Mouse (Mus musculus): ENCODE data around the gene Elp4. TPM values are rescaled to one million over a fixed set of nuclear protein-coding genes. Genes with fewer than 3 reads are reported as not detected.

Gene Elp4
- polyA plus RNA-seq, 1 experiment from 2014 or later, result 67.5 TPM

DNA sequence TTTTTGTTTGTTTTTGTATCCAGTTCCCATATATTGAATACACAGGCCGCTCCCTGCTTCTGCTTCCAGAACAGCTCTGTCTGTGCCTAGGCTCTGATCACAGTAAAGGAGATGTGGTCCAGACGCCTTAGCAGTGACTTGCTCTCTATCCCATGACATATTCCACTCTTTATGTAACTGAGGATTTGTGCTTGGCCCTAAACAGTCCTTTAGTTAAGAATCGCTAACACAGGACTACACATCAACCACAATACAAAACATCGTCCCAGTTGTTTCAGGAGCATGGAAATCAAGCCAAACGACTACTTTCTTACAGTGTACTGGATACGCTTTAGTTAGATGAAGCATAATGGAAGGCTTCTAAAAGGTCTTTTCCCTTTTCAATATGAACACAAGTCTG is 102.8 kb downstream of the Elp4 start:
- DNase-seq (ENCODE audit: low spot score), result no peak
- Histone ChIP-seq H3K9me3 (replicated peaks) (no peaks in the 10 kb centered on the region), H3K4me1 (no peaks in the 10 kb centered on the region), H3K36me3 (no peaks in the 10 kb centered on the region), H3K27me3 (ENCODE audit: low read depth, poor library complexity, severe bottlenecking) (peaks cover 63% of the 10 kb centered on the region), H3K4me3 (no peak overlapping the region), H3K27ac (replicated peaks) (no peak overlapping the region)
- WGBS, result 82% methylated on average over 6 of the region's 6 CpGs

DNA sequence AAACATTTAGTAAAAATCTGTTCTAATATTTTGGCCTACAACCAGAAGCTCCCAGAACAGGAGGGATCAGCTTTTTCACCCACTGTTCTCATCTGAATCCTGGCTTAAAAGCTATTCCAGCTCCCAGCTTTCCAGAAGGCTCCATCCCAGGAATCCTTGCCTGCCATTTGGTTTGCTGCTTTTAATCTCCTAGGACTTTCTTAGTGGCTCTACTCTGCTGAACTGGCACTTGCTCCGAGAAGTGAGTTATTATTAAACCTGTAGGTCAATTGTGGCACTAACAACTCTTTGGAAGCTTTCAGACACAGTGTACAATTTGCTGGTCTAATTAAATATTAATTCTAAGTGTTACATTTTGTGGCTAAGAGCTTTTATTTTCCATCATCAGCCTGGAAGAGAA is 103.7 kb downstream of the Elp4 start:
- WGBS, result 31% methylated on average over 1 of the region's 1 CpGs
- H3K27ac ChIP-seq (replicated peaks), result no peak overlapping the region
- peaks cover 6% of the 10 kb centered on the region; the same call in 1 of the 2 replicates for H3K4me1 ChIP-seq
- DNase-seq (ENCODE audit: low spot score), result no peak
- H3K4me3 ChIP-seq, result no peak overlapping the region
- peaks cover 72% of the 10 kb centered on the region for H3K27me3 ChIP-seq (ENCODE audit: low read depth, poor library complexity, severe bottlenecking)
- no peaks in the 10 kb centered on the region for H3K36me3 ChIP-seq
- no peaks in the 10 kb centered on the region for H3K9me3 ChIP-seq (replicated peaks)

- Histone ChIP-seq H3K4me3 (no peak overlapping the region), H3K36me3 (no peaks in the 10 kb centered on the region), H3K9me3 (replicated peaks) (no peaks in the 10 kb centered on the region), H3K4me1 (peaks cover 7% of the 10 kb centered on the region; the same call in 1 of the 2 replicates), H3K27ac (replicated peaks) (no peak overlapping the region), H3K27me3 (ENCODE audit: low read depth, poor library complexity, severe bottlenecking) (peaks cover 80% of the 10 kb centered on the region)
- WGBS, result 65% methylated on average over 2 of the region's 2 CpGs
- no peak for DNase-seq (ENCODE audit: low spot score)
Measured at GRCm38 (mm10) chr2:105799840-105800239, 104.5 kb downstream of the Elp4 start.

DNA sequence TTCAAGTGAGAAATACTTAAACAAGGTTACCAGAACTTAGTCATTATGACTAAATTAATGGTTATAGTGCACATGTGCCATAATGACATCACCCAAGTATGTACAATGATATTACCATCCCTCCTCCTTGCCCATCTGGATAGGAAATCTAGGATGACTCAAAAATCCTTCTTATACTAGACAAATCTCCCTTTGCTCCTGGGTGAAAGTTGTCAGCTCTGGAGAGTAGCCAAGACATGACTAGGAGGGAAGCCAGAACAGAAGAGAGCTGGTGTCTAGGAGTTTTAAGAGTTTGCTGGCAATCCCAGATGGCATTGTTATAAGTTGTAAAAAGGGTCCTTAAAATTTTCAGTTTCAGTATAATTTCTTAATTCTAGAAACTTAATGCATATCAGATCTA is 106.5 kb downstream of the Elp4 start:
- DNase-seq (ENCODE audit: low spot score), result no peak
- H3K4me1 ChIP-seq, result peaks cover 10% of the 10 kb centered on the region

GRCm38 (mm10) chr2:105796101-105796500 is 108.3 kb downstream of the Elp4 start:
- Histone ChIP-seq H3K4me3 (no peak overlapping the region), H3K4me1 (peaks cover 21% of the 10 kb centered on the region), H3K36me3 (no peaks in the 10 kb centered on the region), H3K9me3 (replicated peaks) (no peaks in the 10 kb centered on the region), H3K27ac (replicated peaks) (no peak overlapping the region), H3K27me3 (ENCODE audit: low read depth, poor library complexity, severe bottlenecking) (peaks cover 92% of the 10 kb centered on the region)
- DNase-seq (ENCODE audit: low spot score), result no peak

More for the DNA sequence above, 106.5 kb downstream of the Elp4 start:
- Histone ChIP-seq H3K27ac (replicated peaks) (no peak overlapping the region), H3K27me3 (ENCODE audit: low read depth, poor library complexity, severe bottlenecking) (peaks cover 86% of the 10 kb centered on the region), H3K9me3 (replicated peaks) (no peaks in the 10 kb centered on the region), H3K36me3 (no peaks in the 10 kb centered on the region), H3K4me3 (no peak overlapping the region)

- H3K36me3 ChIP-seq, result no peaks in the 10 kb centered on the region
- peaks cover 27% of the 10 kb centered on the region for H3K4me1 ChIP-seq
- peaks cover 100% of the 10 kb centered on the region for H3K27me3 ChIP-seq (ENCODE audit: low read depth, poor library complexity, severe bottlenecking)
- 65% methylated on average over 12 of the region's 12 CpGs for WGBS
- DNase-seq (ENCODE audit: low spot score), result no peak
- H3K4me3 ChIP-seq, result no peak overlapping the region
- no peak overlapping the region for H3K27ac ChIP-seq (replicated peaks)
- no peaks in the 10 kb centered on the region for H3K9me3 ChIP-seq (replicated peaks)
Measured at GRCm38 (mm10) chr2:105792339-105793120, 111.8 kb downstream of the Elp4 start.

- H3K27me3 ChIP-seq (ENCODE audit: low read depth, poor library complexity, severe bottlenecking), result peaks cover 100% of the 10 kb centered on the region
- H3K4me1 ChIP-seq, result peaks cover 21% of the 10 kb centered on the region
- no peak overlapping the region for H3K27ac ChIP-seq (replicated peaks)
- H3K36me3 ChIP-seq, result no peaks in the 10 kb centered on the region
- 93% methylated on average over 1 of the region's 1 CpGs for WGBS
- no peaks in the 10 kb centered on the region for H3K9me3 ChIP-seq (replicated peaks)
- no peak overlapping the region for H3K4me3 ChIP-seq
- no peak for DNase-seq (ENCODE audit: low spot score)
Measured at GRCm38 (mm10) chr2:105789936-105790335, 114.4 kb downstream of the Elp4 start.

DNA sequence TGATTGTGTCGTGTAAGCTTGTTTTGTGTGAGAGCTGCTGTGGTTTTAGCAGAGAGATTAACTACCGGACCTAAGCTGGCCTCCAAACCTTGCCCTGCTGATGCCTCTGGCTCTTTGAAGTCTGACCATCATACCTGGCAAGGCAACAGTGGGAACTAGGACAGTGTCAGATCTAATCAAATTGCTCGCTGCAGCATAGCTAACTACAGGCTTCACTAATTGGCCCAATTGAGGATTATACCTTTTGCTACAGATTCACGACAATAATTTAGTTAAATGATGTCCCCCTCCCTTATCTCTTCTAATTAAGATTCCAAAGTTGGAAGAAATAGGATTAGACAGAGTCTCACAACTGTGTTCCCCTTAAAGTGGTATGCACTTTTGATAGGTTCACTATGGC is 116.6 kb downstream of the Elp4 start:
- Histone ChIP-seq H3K36me3 (no peaks in the 10 kb centered on the region), H3K27me3 (ENCODE audit: low read depth, poor library complexity, severe bottlenecking) (peaks cover 100% of the 10 kb centered on the region), H3K9me3 (replicated peaks) (no peaks in the 10 kb centered on the region), H3K4me3 (no peak overlapping the region), H3K4me1 (peaks cover 16% of the 10 kb centered on the region), H3K27ac (replicated peaks) (no peak overlapping the region)
- no peak for DNase-seq (ENCODE audit: low spot score)
- 45% methylated on average over 4 of the region's 4 CpGs for WGBS

- H3K27me3 ChIP-seq (ENCODE audit: low read depth, poor library complexity, severe bottlenecking), result peaks cover 100% of the 10 kb centered on the region
- 42% methylated on average over 2 of the region's 2 CpGs for WGBS
- H3K9me3 ChIP-seq (replicated peaks), result no peaks in the 10 kb centered on the region
- no peaks in the 10 kb centered on the region for H3K36me3 ChIP-seq
- no peak for DNase-seq (ENCODE audit: low spot score)
- H3K4me3 ChIP-seq, result no peak overlapping the region
- peaks cover 9% of the 10 kb centered on the region; the same call in 1 of the 2 replicates for H3K4me1 ChIP-seq
- no peak overlapping the region for H3K27ac ChIP-seq (replicated peaks)
Measured at GRCm38 (mm10) chr2:105786986-105787385, 117.4 kb downstream of the Elp4 start.

DNA sequence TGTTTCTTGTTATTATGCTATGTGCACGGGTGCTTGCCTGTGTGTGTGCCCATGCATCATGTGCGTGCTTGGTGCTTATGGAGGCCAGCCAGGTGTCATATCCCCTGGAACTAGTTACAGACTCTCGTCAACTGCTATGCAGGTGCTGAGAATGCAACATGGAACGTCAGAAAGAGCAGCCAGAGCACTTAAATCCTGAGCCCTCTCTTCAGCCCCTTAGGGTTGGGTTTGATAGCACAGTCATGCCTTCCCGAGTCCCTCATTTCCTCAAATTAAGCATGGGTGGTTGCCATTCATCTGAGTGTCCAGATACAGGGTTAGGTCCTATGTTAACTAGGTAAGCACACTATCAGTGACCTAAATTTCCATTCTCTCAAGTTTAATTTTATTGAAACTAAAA is 121.5 kb downstream of the Elp4 start:
- no peak overlapping the region for H3K4me3 ChIP-seq
- DNase-seq (ENCODE audit: low spot score), result no peak
- WGBS, result 77% methylated on average over 5 of the region's 5 CpGs
- H3K4me1 ChIP-seq, result peaks cover 12% of the 10 kb centered on the region
- peaks cover 89% of the 10 kb centered on the region for H3K27me3 ChIP-seq (ENCODE audit: low read depth, poor library complexity, severe bottlenecking)
- H3K27ac ChIP-seq (replicated peaks), result no peak overlapping the region
- no peaks in the 10 kb centered on the region for H3K9me3 ChIP-seq (replicated peaks)
- no peaks in the 10 kb centered on the region for H3K36me3 ChIP-seq

DNA sequence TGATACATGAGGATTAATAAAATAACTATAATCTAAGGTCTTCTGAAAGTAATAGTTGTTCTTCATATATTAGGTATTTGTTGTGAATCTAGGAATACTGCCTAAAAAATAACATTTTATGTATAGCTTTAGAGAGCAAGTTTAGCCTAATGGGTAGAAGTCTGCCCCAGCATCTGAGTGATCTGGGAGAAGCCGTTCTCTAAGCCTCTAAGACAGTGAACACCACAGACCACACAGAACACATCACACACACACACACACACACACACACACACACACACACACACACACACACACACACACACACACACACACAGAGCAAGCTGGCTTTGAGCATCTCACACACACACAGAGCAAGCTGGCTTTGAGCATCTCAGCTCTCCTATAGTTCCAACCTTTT is 123.6 kb downstream of the Elp4 start:
- DNase-seq (ENCODE audit: low spot score), result peak; percentile 24
- Histone ChIP-seq H3K4me3 (no peak overlapping the region), H3K36me3 (no peaks in the 10 kb centered on the region), H3K4me1 (peaks cover 10% of the 10 kb centered on the region), H3K27ac (replicated peaks) (no peak overlapping the region), H3K27me3 (ENCODE audit: low read depth, poor library complexity, severe bottlenecking) (peaks cover 89% of the 10 kb centered on the region), H3K9me3 (replicated peaks) (no peaks in the 10 kb centered on the region)
- 40% methylated on average over 1 of the region's 1 CpGs for WGBS

DNA sequence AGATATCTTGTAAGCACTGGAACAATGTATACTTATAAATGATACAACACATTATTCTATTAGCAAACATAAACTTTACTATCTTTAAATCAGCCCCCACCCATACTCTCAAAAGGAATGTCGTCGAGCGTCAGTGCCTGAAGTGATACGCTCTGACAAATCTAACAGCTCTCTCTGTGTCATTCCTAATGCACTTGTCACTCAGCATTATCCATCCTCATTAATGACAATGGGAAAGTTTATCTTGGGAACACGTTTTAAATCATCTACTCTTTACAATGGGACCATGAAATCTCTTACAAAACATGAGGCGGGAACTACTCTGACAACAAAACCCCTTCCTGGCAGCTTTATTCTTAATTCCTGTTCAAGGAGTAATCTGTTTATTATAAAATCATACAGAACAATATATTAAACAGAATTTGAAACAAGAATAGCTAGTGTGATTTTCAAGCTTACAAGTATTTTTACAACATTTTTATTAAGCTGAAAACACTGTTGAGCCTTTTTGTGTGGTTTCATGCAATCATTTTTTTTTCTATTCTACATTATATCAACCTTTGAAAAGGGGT is 125.0 kb downstream of the Elp4 start:
- no peaks in the 10 kb centered on the region for H3K9me3 ChIP-seq (replicated peaks)
- H3K27me3 ChIP-seq (ENCODE audit: low read depth, poor library complexity, severe bottlenecking), result peaks cover 89% of the 10 kb centered on the region
- no peak for DNase-seq (ENCODE audit: low spot score)
- H3K36me3 ChIP-seq, result no peaks in the 10 kb centered on the region
- peaks cover 10% of the 10 kb centered on the region for H3K4me1 ChIP-seq
- H3K27ac ChIP-seq (replicated peaks), result no peak overlapping the region
- no peak overlapping the region for H3K4me3 ChIP-seq
- WGBS, result 13% methylated on average over 6 of the region's 6 CpGs

DNA sequence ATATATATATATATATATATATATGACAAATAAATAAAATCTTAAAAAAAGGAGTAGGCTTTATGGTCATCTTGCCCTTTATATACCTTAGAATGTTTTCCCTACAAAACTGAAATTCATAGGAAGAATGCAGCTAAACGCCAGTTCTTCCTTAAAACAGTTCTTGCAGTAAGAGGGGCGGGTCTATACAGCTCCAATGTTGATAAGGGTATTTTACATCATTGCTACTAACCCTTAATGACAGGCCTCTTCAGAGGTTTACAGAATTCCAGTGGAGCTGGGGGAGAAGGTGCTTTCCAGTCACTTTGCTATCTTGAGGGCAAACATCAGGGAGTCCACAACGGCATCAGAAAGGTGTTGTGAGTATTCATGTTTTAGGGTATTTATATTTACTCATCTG is 133.1 kb downstream of the Elp4 start:
- DNase-seq (ENCODE audit: low spot score), result no peak
- no peak overlapping the region for H3K4me3 ChIP-seq
- WGBS, result 87% methylated on average over 3 of the region's 3 CpGs
- H3K9me3 ChIP-seq (replicated peaks), result peaks cover 8% of the 10 kb centered on the region; the same call in 1 of the 2 replicates
- H3K36me3 ChIP-seq, result no peaks in the 10 kb centered on the region
- no peaks in the 10 kb centered on the region for H3K4me1 ChIP-seq
- no peak overlapping the region for H3K27ac ChIP-seq (replicated peaks)
- peaks cover 76% of the 10 kb centered on the region for H3K27me3 ChIP-seq (ENCODE audit: low read depth, poor library complexity, severe bottlenecking)

All from midbrain, embryonic 10.5 days (tissue).